Mouse (Mus musculus) hematopoietic multipotent progenitor cell, adult 10-12 weeks (in vitro differentiated cells): ENCODE results near the gene Esp38. TPM values are rescaled to one million over a fixed set of nuclear protein-coding genes. Genes with fewer than 3 reads are reported as not detected.

Experiments used
- polyA plus RNA-seq: library from polyadenylated mRNA; stranded (reverse); fragments of >175 nt; gene quantifications from 2 replicates; pipeline ENCODE4 v1.2.3, GENCODE M21; 2012; ENCODE audit warnings: low replicate concordance

Gene Esp38
- not detected in 2 replicates for polyA plus RNA-seq

DNA sequence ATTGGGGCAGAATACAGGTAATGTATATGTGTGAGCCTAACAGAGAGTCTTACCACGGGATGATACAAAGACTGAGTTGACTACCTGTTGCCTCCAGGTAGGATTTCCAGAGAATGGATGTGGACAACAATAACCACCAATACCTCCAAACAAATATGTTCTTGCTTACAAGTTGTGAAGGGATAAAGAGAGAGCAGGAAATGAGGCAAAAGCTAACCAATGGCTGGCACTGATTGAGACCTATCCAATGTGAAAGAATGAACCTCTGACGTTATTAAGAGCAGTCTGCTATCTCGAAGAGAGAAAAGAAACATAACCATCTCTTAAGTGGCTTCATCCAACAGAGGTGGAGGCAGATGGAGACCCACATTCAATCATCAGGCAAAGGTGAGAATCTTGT is at the start of gene Esp38:
Gene Esp38 (plus strand): TSS at position 301 of the 400 bp plus-strand sequence.

Other genes starting within 250 kb of the Esp38 start
- gene AC192777.2, start 144.9 kb downstream of the Esp38 start, polyA plus RNA-seq, result not detected in 2 replicates